ENCODE assay signal across 10 mouse cellular contexts in the genomic region with DNA sequence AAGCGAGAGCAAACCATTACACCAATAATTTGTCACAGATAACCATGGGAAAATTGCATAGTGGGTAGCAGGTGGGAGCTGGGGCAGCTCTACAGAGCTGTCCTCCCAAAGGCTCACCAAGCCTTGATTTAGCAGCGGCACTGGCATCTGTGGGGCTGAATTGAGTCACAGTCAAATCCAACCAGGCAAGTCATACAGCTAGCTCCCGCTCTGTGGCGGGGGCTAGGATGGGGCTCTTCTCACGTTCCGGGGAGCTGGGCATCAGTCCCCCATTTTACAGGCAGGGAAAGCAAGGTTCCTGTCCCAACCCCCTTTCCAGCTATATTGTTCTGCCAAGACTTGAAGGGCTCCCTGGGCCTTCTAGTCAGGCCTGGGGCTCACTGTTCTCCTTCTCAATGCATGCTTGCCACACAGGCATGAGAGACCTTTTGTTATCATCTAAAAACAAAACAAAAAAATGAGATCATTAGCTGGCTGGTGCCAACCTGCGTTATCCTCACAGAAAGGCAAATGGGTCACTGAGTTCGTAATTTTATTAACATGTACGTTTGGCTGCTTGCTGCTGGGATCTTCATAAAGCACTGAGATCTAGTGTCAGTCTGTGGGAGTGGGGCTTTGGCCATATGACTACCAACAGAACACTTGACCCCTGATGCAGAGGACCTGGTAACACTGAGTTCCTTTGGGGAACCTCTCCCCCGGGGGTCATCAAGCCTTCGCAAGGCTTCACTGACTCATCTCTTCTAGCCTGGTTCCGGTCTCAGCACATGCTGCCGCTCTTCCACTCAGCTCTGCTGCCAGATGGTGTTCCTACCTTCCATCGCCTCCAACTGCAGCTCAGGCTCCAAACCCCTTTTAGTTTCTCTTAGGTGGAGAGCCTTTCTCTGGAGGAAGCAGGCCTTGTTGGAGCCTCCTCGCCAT. TPM values are rescaled to one million over a fixed set of nuclear protein-coding genes. Genes with fewer than 3 reads are reported as not detected.
DNase-seq lines count a peak whose midpoint lies in the region; ATAC-seq lines count a peak whose summit lies in the region.
"Had no signal": no experiment of that assay in that cellular context is flagged by ENCODE, and none has a peak within 500 bp of the region (broad histone marks: within the 10 kb centered on the region; RNA-seq: fewer than 3 reads in every experiment).

No protein-coding gene starts in this region.

- DNase-seq in cerebellum, postnatal 4 days (ENCODE audit: low spot score in 2 of 2), result no peak
- DNase-seq in layer of hippocampus, adult 18-20 months (ENCODE audit: low spot score in 2 of 2), result peak; percentile 65 to 79
- no peak for DNase-seq in layer of hippocampus, postnatal 25 days (ENCODE audit: extremely low spot score in 1 of 2, low spot score in 1 of 2)
- DNase-seq in cerebellum, postnatal 14 days, result peak; percentile 40 to 55
- peak; percentile 71 to 86 for DNase-seq in left cerebral cortex, adult 9 months (ENCODE audit: low spot score in 2 of 2)
- no peak for DNase-seq in ovary, postnatal 10 days (ENCODE audit: low spot score)
- no peak for DNase-seq in B cell, adult 2 months
- DNase-seq: heart, postnatal 4 days; lung, adult 2 months had no signal

- ATAC-seq in cerebellum, adult (ENCODE audit: insufficient number of reproducible peaks, low FRiP score, low TSS enrichment), result peak; percentile 67; the same call in 1 of the 2 replicates

RNA-seq across cellular contexts. Expression of gene Shisa4, which starts 5.3 kb away (rescaled TPM):
- 100 to 1,000 TPM; 110 to 125 TPM for total RNA-seq in layer of hippocampus, adult 18-20 months (2021)
- 100 to 1,000 TPM; 137 to 140 TPM for total RNA-seq in layer of hippocampus, postnatal 25 days (2021)

RNA-seq across cellular contexts. Expression of gene Ipo9, which starts 50.0 kb away (rescaled TPM):
- 100 to 1,000 TPM; 142 to 153 TPM for total RNA-seq in layer of hippocampus, adult 18-20 months (2021)
- 100 to 1,000 TPM; 138 to 148 TPM for total RNA-seq in layer of hippocampus, postnatal 25 days (2021)

RNA-seq across cellular contexts. Expression of gene Lmod1, which starts 55.7 kb away (rescaled TPM):
- total RNA-seq in layer of hippocampus, adult 18-20 months (2021), result under 1 TPM; 0.58 to 0.67 TPM
- total RNA-seq in layer of hippocampus, postnatal 25 days (2021), result under 1 TPM; 0.56 to 0.64 TPM

Comparison
In these comparisons a context has a peak if more than half of its experiments do, and no peak if none do; other contexts are left out.
1. DNase-seq: peak in layer of hippocampus, adult 18-20 months (2 of 2), cerebellum, postnatal 14 days (2 of 2) and left cerebral cortex, adult 9 months (2 of 2); none in cerebellum, postnatal 4 days (0 of 2), layer of hippocampus, postnatal 25 days (0 of 2), ovary, postnatal 10 days (single experiment) and B cell, adult 2 months (0 of 2).